Mouse (Mus musculus) intestine, embryonic 14.5 days (tissue): Measurements from ENCODE around the gene Tsen2. TPM values are rescaled to one million over a fixed set of nuclear protein-coding genes. Genes with fewer than 3 reads are reported as not detected.

Experiments used
- ATAC-seq: fragments of 200-750 bp; cut with Nextera tagmentation; replicated peaks from 2 replicates; pipeline ENCODE4 v1.8.0; 2017; ENCODE audit warnings: low read depth, moderate number of reproducible peaks, moderate TSS enrichment, moderate library complexity; ENCODE audit not compliant: low FRiP score, low TSS enrichment
- DNase-seq: peaks from one replicate; pipeline ENCODE4 v3.0.0-alpha.2; 2018; ENCODE audit warnings: low spot score
- H3K27ac ChIP-seq: fragments of 300-500 bp; sonication (generic); 2 replicates; pipeline ENCODE4 v1.5.1; 2014; ENCODE audit warnings: low read depth, mild to moderate bottlenecking, control low read depth
- H3K27me3 ChIP-seq: fragments of 300-500 bp; sonication (generic); replicated peaks from 2 replicates; pipeline ENCODE4 v1.6.1; 2014; ENCODE audit warnings: low read length, control low read depth; ENCODE audit not compliant: control insufficient read depth, insufficient read depth
- H3K36me3 ChIP-seq: fragments of 300-500 bp; sonication (generic); 2 replicates; pipeline ENCODE4 v1.6.1; 2014; ENCODE audit warnings: low read length, control low read depth; ENCODE audit not compliant: control insufficient read depth, insufficient read depth
- H3K4me1 ChIP-seq: fragments of 300-500 bp; sonication (generic); replicated peaks from 2 replicates; pipeline ENCODE4 v1.6.1; 2014; ENCODE audit warnings: low read length, control low read depth, mixed read lengths; ENCODE audit not compliant: control insufficient read depth, insufficient read depth
- H3K4me2 ChIP-seq: fragments of 300-500 bp; sonication (generic); 2 replicates; pipeline ENCODE4 v1.6.1; 2014; ENCODE audit warnings: low read length
- H3K4me3 ChIP-seq: fragments of 300-500 bp; sonication (generic); 2 replicates; pipeline ENCODE4 v1.5.1; 2014; ENCODE audit warnings: low read depth, low read length, control low read depth, mixed read lengths
- H3K9ac ChIP-seq: fragments of 300-500 bp; sonication (generic); 2 replicates; pipeline ENCODE4 v1.6.1; 2014; ENCODE audit warnings: mild to moderate bottlenecking, low read length
- H3K9me3 ChIP-seq: fragments of 300-500 bp; sonication (generic); 2 replicates; pipeline ENCODE4 v1.6.1; 2016; ENCODE audit warnings: low read length, control low read depth; ENCODE audit not compliant: control insufficient read depth
- WGBS: fragments of 180-500 bp; shearing (Covaris S2); extraction: QIAGEN DNeasy Blood & Tissue Kit; methylation state at CpG from one replicate; pipeline ENCODE4 v1.1.7; 2014; 5-methylcytosine and 5-hydroxymethylcytosine counted together
- polyA plus RNA-seq: library from polyadenylated mRNA; unstranded; fragments of >200 nt; fragmentation: Nextera tagmentation; extraction: Ambion mirVana; gene quantifications from 2 replicates; pipeline ENCODE4 v1.2.1, GENCODE M21; 2014

Gene Tsen2
- polyA plus RNA-seq, 1 experiment from 2014 or later = 32.3 TPM

GRCm38 (mm10) chr6:115555485-115555884 lies 11.0 kb downstream of the Tsen2 start:
- 74% methylated on average over 5 of the region's 5 CpGs for WGBS
- H3K4me3 ChIP-seq = no peak overlapping the region
- no peak overlapping the region for H3K9ac ChIP-seq
- ATAC-seq = no peak
- H3K27ac ChIP-seq = no peak overlapping the region
- peaks cover 58% of the 10 kb centered on the region for H3K36me3 ChIP-seq
- no peaks in the 10 kb centered on the region for H3K27me3 ChIP-seq
- H3K4me1 ChIP-seq = no peaks in the 10 kb centered on the region
- H3K9me3 ChIP-seq = no peaks in the 10 kb centered on the region
- no peak overlapping the region for H3K4me2 ChIP-seq
- DNase-seq = no peak

- H3K27me3 ChIP-seq = no peaks in the 10 kb centered on the region
- no peak for ATAC-seq
- H3K4me2 ChIP-seq = no peak overlapping the region
- H3K27ac ChIP-seq = no peak overlapping the region
- peaks cover 67% of the 10 kb centered on the region for H3K36me3 ChIP-seq
- H3K9ac ChIP-seq = no peak overlapping the region
- no peak overlapping the region for H3K4me3 ChIP-seq
- H3K9me3 ChIP-seq = no peaks in the 10 kb centered on the region
- 95% methylated on average over 2 of the region's 2 CpGs for WGBS
- DNase-seq = no peak
- H3K4me1 ChIP-seq = no peaks in the 10 kb centered on the region
Measured at GRCm38 (mm10) chr6:115558176-115558575, 13.7 kb downstream of the Tsen2 start.

- peaks cover 56% of the 10 kb centered on the region for H3K36me3 ChIP-seq
- ATAC-seq = no peak
- DNase-seq = no peak
Measured at GRCm38 (mm10) chr6:115559651-115560632, 15.5 kb downstream of the Tsen2 start.

DNA sequence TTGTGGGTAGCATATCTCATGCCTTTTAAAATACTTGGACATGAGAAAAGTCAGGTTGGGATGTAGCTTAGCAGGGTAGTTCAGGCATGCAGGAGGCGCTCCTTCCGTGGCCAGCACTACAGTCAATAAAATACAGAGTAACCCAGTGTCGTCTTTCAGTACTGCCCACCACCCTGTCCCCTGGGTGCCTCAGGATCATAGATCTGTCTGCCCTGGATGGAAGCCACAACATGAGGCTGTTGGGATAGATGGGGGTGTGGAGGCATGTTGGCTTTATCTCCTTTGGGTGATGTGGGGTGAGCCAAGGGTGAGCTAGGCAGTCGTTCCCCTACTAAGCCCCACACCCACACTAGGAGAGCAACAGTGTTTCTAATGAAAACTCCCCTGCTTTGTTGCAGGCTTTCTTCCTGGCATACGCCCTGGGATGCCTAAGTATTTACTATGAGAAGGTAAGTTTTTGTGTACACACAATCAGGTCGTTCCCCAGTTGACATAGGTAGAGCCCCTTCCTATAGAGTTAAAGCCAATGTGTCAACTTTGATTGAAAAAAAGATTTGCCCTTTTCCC lies 21.1 kb downstream of the Tsen2 start:
- no peak for DNase-seq
- Histone ChIP-seq H3K4me1 (no peaks in the 10 kb centered on the region), H3K9me3 (0 out of 2 replicates have a peak, but pooled peaks cover 12% of the 10 kb centered on the region), H3K4me3 (no peak overlapping the region), H3K27ac (no peak overlapping the region), H3K27me3 (no peaks in the 10 kb centered on the region), H3K4me2 (no peak overlapping the region), H3K36me3 (peaks cover 70% of the 10 kb centered on the region), H3K9ac (no peak overlapping the region)
- WGBS = 82% methylated on average over 6 of the region's 6 CpGs
- no peak for ATAC-seq

More at GRCm38 (mm10) chr6:115559651-115560632, 15.5 kb downstream of the Tsen2 start:
- Histone ChIP-seq H3K9me3 (no peaks in the 10 kb centered on the region), H3K27me3 (no peaks in the 10 kb centered on the region), H3K9ac (no peak overlapping the region), H3K4me1 (no peaks in the 10 kb centered on the region), H3K4me2 (no peak overlapping the region), H3K4me3 (no peak overlapping the region), H3K27ac (no peak overlapping the region)
- 51% methylated on average over 21 of the region's 21 CpGs for WGBS

DNA sequence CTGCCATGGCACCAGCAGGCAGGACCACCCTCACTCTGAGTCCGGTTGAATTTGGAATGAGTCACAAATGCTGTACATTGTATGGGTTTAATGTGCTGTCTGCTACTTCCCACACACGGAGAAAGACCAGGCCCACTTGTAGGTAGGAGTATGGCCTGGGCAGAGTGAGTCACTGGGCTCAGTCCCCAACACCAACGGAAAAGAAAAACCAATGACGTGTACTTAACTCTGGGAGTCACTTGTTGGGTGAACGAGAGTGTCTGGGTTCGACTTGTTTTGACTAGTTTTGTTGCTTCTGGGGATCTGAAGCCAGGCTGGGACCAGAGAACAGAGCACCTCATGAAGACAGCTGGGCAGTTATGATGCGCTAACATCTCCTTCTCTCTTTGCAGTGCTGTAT lies 29.7 kb downstream of the Tsen2 start:
- WGBS = 92% methylated on average over 7 of the region's 7 CpGs
- H3K36me3 ChIP-seq = peaks cover 66% of the 10 kb centered on the region
- H3K4me3 ChIP-seq = no peak overlapping the region
- no peak overlapping the region for H3K9ac ChIP-seq
- ATAC-seq (no peak), DNase-seq (no peak)
- no peak overlapping the region for H3K4me2 ChIP-seq
- no peaks in the 10 kb centered on the region for H3K4me1 ChIP-seq
- H3K27ac ChIP-seq = no peak overlapping the region
- no peaks in the 10 kb centered on the region for H3K27me3 ChIP-seq
- H3K9me3 ChIP-seq = 0 out of 2 replicates have a peak, but pooled peaks cover 3% of the 10 kb centered on the region

- H3K4me3 ChIP-seq = no peak overlapping the region
- ATAC-seq = no peak
- H3K9me3 ChIP-seq = no peaks in the 10 kb centered on the region
- no peak for DNase-seq
- H3K27ac ChIP-seq = no peak overlapping the region
- 88% methylated on average over 5 of the region's 5 CpGs for WGBS
- peaks cover 64% of the 10 kb centered on the region for H3K36me3 ChIP-seq
- no peaks in the 10 kb centered on the region for H3K4me1 ChIP-seq
- no peak overlapping the region for H3K4me2 ChIP-seq
- H3K27me3 ChIP-seq = no peaks in the 10 kb centered on the region
- no peak overlapping the region for H3K9ac ChIP-seq
Measured at GRCm38 (mm10) chr6:115577407-115577806, 32.9 kb downstream of the Tsen2 start.

- no peak overlapping the region for H3K27ac ChIP-seq
- no peaks in the 10 kb centered on the region for H3K4me1 ChIP-seq
- no peak overlapping the region for H3K4me3 ChIP-seq
- DNase-seq (no peak), ATAC-seq (no peak)
- H3K9ac ChIP-seq = no peak overlapping the region
- 92% methylated on average over 9 of the region's 9 CpGs for WGBS
- H3K9me3 ChIP-seq = no peaks in the 10 kb centered on the region
- H3K4me2 ChIP-seq = no peak overlapping the region
- peaks cover 64% of the 10 kb centered on the region for H3K36me3 ChIP-seq
- no peaks in the 10 kb centered on the region for H3K27me3 ChIP-seq
Measured at GRCm38 (mm10) chr6:115577941-115578340, 33.5 kb downstream of the Tsen2 start.

DNA sequence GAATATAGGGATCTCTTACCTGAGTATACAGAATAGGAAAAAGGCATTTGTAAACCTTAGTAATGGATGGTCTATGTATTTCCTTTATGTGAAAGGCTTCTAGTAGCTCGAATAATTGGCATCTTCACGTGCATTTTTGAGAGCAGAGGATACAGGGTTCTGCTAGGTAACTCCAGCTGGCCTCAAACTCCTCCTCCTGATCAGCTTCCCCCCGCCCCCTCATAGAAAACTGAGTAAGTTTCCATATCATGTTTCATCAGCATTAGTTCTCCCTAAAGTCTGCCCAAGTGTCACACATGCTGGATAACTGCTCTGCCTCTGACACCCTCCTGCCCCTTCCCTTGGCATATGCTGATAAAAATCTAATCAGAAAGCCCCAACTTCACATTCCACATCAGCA lies 36.3 kb downstream of the Tsen2 start:
- Histone ChIP-seq H3K9ac (no peak overlapping the region), H3K27ac (no peak overlapping the region), H3K36me3 (peaks cover 48% of the 10 kb centered on the region), H3K4me1 (no peaks in the 10 kb centered on the region), H3K4me3 (no peak overlapping the region), H3K4me2 (no peak overlapping the region), H3K27me3 (no peaks in the 10 kb centered on the region), H3K9me3 (no peaks in the 10 kb centered on the region)
- no peak for DNase-seq
- no peak for ATAC-seq
- 75% methylated on average over 3 of the region's 3 CpGs for WGBS
